Mouse (Mus musculus) myocyte (in vitro differentiated cells): ENCODE data around the gene Gm9747. TPM values are rescaled to one million over a fixed set of nuclear protein-coding genes. Genes with fewer than 3 reads are reported as not detected.
A peak's percentile ranks its signal among the peaks of the same experiment; 100 is the strongest.

Experiments
- H3K27me3 ChIP-seq: one replicate; pipeline ENCODE4 v1.6.1; 2011; ENCODE audit not compliant: control insufficient read depth, insufficient read depth, insufficient read length
- H3K36me3 ChIP-seq: one replicate; pipeline ENCODE4 v1.6.1; 2011; ENCODE audit not compliant: control insufficient read depth, insufficient read depth
- H3K4me2 ChIP-seq: one replicate; pipeline ENCODE4 v1.6.1; 2011; ENCODE audit warnings: low read depth, control low read depth
- H3K4me3 ChIP-seq: one replicate; pipeline ENCODE4 v1.5.1; 2011; ENCODE audit warnings: mild to moderate bottlenecking, control low read depth, moderate library complexity
- H3K79me2 ChIP-seq: one replicate; pipeline ENCODE4 v1.6.1; 2011; ENCODE audit not compliant: control insufficient read depth, insufficient read depth
- H3ac ChIP-seq: one replicate; pipeline ENCODE4 v1.6.1; 2011; ENCODE audit not compliant: control insufficient read depth, insufficient read length
- MAX ChIP-seq: IDR thresholded peaks from one replicate; pipeline ENCODE4 v1.6.1; 2011; ENCODE audit warnings: low read depth, mild to moderate bottlenecking, control low read depth
- MYOD1 ChIP-seq, 3 experiments: IDR thresholded peaks; one replicate each; pipeline ENCODE4 v1.6.1; 2011; ENCODE audit warnings: control low read depth in 2 of 3, low read depth in 2 of 3, mild to moderate bottlenecking in 2 of 3, moderate library complexity in 1 of 3; ENCODE audit not compliant: insufficient read length in 2 of 3, control insufficient read depth in 1 of 3
- MYOG ChIP-seq, 3 experiments: IDR thresholded peaks; one replicate each; pipeline ENCODE4 v1.6.1; 2011; ENCODE audit warnings: control low read depth in 2 of 3, low read depth in 2 of 3, mild to moderate bottlenecking in 2 of 3; ENCODE audit not compliant: insufficient read length in 2 of 3, control insufficient read depth in 1 of 3, insufficient read depth in 1 of 3
- POLR2A ChIP-seq: IDR thresholded peaks from one replicate; pipeline ENCODE4 v1.6.1; 2011; ENCODE audit warnings: low read depth, mild to moderate bottlenecking, control low read depth, moderate library complexity; ENCODE audit not compliant: insufficient read length
- POLR2AphosphoS2 ChIP-seq: IDR thresholded peaks from one replicate; pipeline ENCODE4 v1.6.1; 2011; ENCODE audit warnings: low read depth, control low read depth; ENCODE audit not compliant: insufficient read length
- REST ChIP-seq: IDR thresholded peaks from one replicate; pipeline ENCODE4 v1.6.1; 2011; ENCODE audit warnings: mild to moderate bottlenecking, control low read depth, moderate library complexity; ENCODE audit not compliant: insufficient read depth, insufficient read length
- SRF ChIP-seq: IDR thresholded peaks from one replicate; pipeline ENCODE4 v1.6.1; 2011; ENCODE audit warnings: low read depth; ENCODE audit not compliant: control insufficient read depth, insufficient read length
- TCF12 ChIP-seq: IDR thresholded peaks from one replicate; pipeline ENCODE4 v1.6.1; 2011; ENCODE audit warnings: mild to moderate bottlenecking, control low read depth; ENCODE audit not compliant: poor library complexity, insufficient read depth, severe bottlenecking
- USF1 ChIP-seq: IDR thresholded peaks from one replicate; pipeline ENCODE4 v1.6.1; 2011; ENCODE audit warnings: low read depth, mild to moderate bottlenecking, control low read depth, moderate library complexity
- polyA plus RNA-seq: library from polyadenylated mRNA; unstranded; fragments of >200 nt; fragmentation: generic; extraction: Trizol; gene quantifications from one replicate; pipeline ENCODE4 v1.2.1, GENCODE M21; 2012; ENCODE audit warnings: missing spikeins

Gm9747 gene
- polyA plus RNA-seq, 1 experiment, result 4.0 TPM

GRCm38 (mm10) chr1:82283901-82284301 lies 51.0 kb downstream of the Gm9747 start:
- peak overlapping the region; percentile 96 for H3K4me3 ChIP-seq
- H3K27me3 ChIP-seq, result no peaks in the 10 kb centered on the region
- peak overlapping the region; percentile 98 for H3K4me2 ChIP-seq
- H3ac ChIP-seq, result peak overlapping the region; percentile 36
- TF ChIP-seq MYOD1 (IDR thresholded peaks at IDR 0.05; ENCODE audit: control insufficient read depth in 1 of 3, insufficient read length in 2 of 3, low read depth in 2 of 3), result no peak
- TF ChIP-seq REST, result no peak
- peak; percentile 23 for TF ChIP-seq POLR2A
- TF ChIP-seq SRF, result no peak
- TF ChIP-seq MAX, result no peak
- no peak for TF ChIP-seq TCF12
- H3K79me2 ChIP-seq, result peaks cover 98% of the 10 kb centered on the region
- H3K36me3 ChIP-seq, result no peaks in the 10 kb centered on the region

- Histone ChIP-seq H3K4me3 (peak overlapping the region; percentile 96), H3ac (no peak overlapping the region), H3K27me3 (no peaks in the 10 kb centered on the region), H3K4me2 (peak overlapping the region; percentile 98), H3K79me2 (peaks cover 98% of the 10 kb centered on the region), H3K36me3 (no peaks in the 10 kb centered on the region)
- TF ChIP-seq POLR2A (no peak), MYOD1 (IDR thresholded peaks at IDR 0.05; ENCODE audit: control insufficient read depth in 1 of 3, insufficient read length in 2 of 3, low read depth in 2 of 3) (no peak), POLR2AphosphoS2 (no peak), MYOG (IDR thresholded peaks at IDR 0.05; ENCODE audit: control insufficient read depth in 1 of 3, insufficient read depth in 1 of 3, insufficient read length in 2 of 3, low read depth in 2 of 3) (no peak), USF1 (no peak), MAX (no peak), SRF (no peak), REST (no peak)
These were observed 51.5 kb downstream of the Gm9747 start for GRCm38 (mm10) chr1:82284403-82284802.

Other genes starting within 250 kb of the Gm9747 start
- 3.9 TPM for gene Irs1, start 58.3 kb downstream of the Gm9747 start, polyA plus RNA-seq
- gene Rhbdd1, start 83.3 kb downstream of the Gm9747 start, polyA plus RNA-seq, result 43.3 TPM